Mouse (Mus musculus) embryonic facial prominence, embryonic 12.5 days (tissue): Measurements from ENCODE around the gene Shank3. TPM values are rescaled to one million over a fixed set of nuclear protein-coding genes. Genes with fewer than 3 reads are reported as not detected.

Experiments
- polyA plus RNA-seq: library from polyadenylated mRNA; unstranded; fragments of >200 nt; fragmentation: Nextera tagmentation; extraction: Ambion mirVana; gene quantifications from 2 replicates; pipeline ENCODE4 v1.2.1, GENCODE M21; 2016

Shank3 gene
- polyA plus RNA-seq, 1 experiment from 2014 or later = 3.0 TPM

Other genes starting within 250 kb of the Shank3 start
- gene Sbf1, start 184.3 kb upstream of the Shank3 start, polyA plus RNA-seq = 60.9 and 61.6 TPM in 2 replicates
- 0.18 TPM in 1 of 2 replicates, not detected in the other for gene Adm2, start 176.9 kb upstream of the Shank3 start, polyA plus RNA-seq
- gene Miox, start 165.2 kb upstream of the Shank3 start, polyA plus RNA-seq = not detected in 2 replicates
- 54.5 and 58.8 TPM in 2 replicates for gene Lmf2, start 144.0 kb upstream of the Shank3 start, polyA plus RNA-seq
- gene Ncaph2, start 143.9 kb upstream of the Shank3 start, polyA plus RNA-seq = 171 and 177 TPM in 2 replicates
- 5.5 and 6.2 TPM in 2 replicates for gene Sco2, start 125.8 kb upstream of the Shank3 start, polyA plus RNA-seq
- gene Tymp, start 122.6 kb upstream of the Shank3 start, polyA plus RNA-seq = 1.2 and 1.5 TPM in 2 replicates
- gene Odf3b, start 120.3 kb upstream of the Shank3 start, polyA plus RNA-seq = 0.27 and 0.51 TPM in 2 replicates
- gene Klhdc7b, start 114.7 kb upstream of the Shank3 start, polyA plus RNA-seq = 0.11 TPM in 1 of 2 replicates, not detected in the other
- gene Syce3, start 89.1 kb upstream of the Shank3 start, polyA plus RNA-seq = not detected in 2 replicates
- gene Cpt1b, start 73.8 kb upstream of the Shank3 start, polyA plus RNA-seq = 0.39 and 0.58 TPM in 2 replicates
- gene C730034F03Rik, start 70.0 kb upstream of the Shank3 start, polyA plus RNA-seq = 3.5 and 4.7 TPM in 2 replicates
- gene Gm44502, start 69.9 kb upstream of the Shank3 start, polyA plus RNA-seq = 0.22 TPM in 1 of 2 replicates, not detected in the other
- gene Chkb, start 69.7 kb upstream of the Shank3 start, polyA plus RNA-seq = 60.2 and 68.7 TPM in 2 replicates
- gene Mapk8ip2, start 45.7 kb upstream of the Shank3 start, polyA plus RNA-seq = 8.2 and 10.0 TPM in 2 replicates
- 18.0 and 18.2 TPM in 2 replicates for gene Arsa, start 22.2 kb upstream of the Shank3 start, polyA plus RNA-seq
- 0.23 and 0.41 TPM in 2 replicates for gene Acr, start 68.7 kb downstream of the Shank3 start, polyA plus RNA-seq
- gene Rabl2, start 92.3 kb downstream of the Shank3 start, polyA plus RNA-seq = 51.4 and 52.0 TPM in 2 replicates